In genomic region chr5:145089878-145090277, GRCm38 (mm10) we compare ENCODE assay signal across 1 mouse cellular context.
TF ChIP-seq lines count a peak whose summit lies in the region.

No protein-coding gene starts in this region.

TF ChIP-seq in MEL, 35 proteins besides CTCF, POLR2A, EP300 and RAD21:
- TF ChIP-seq SIN3A (IDR thresholded peaks at IDR 0.05; ENCODE audit: low read length), result peak; percentile 85
- TF ChIP-seq ETS1 (IDR thresholded peaks at IDR 0.05; ENCODE audit: low read depth, low read length), result peak; percentile 88
- peak; percentile 52; the same call in 1 of the 2 replicates for TF ChIP-seq ELF1 (IDR thresholded peaks at IDR 0.05; ENCODE audit: low read depth, low read length)
- TF ChIP-seq RCOR1 (IDR thresholded peaks at IDR 0.05; ENCODE audit: low read depth, low read length), result peak; percentile 83; the same call in 1 of the 2 replicates
- TF ChIP-seq GATA1 (IDR thresholded peaks at IDR 0.05; ENCODE audit: low read depth, low read length), result peak; percentile 86
- peak; percentile 51; the same call in 1 of the 2 replicates for TF ChIP-seq MXI1 (IDR thresholded peaks at IDR 0.05; ENCODE audit: low read depth, low read length)
- no peak for TF ChIP-seq USF1 (IDR thresholded peaks at IDR 0.05; ENCODE audit: low read depth, low read length)
- TF ChIP-seq HCFC1 (IDR thresholded peaks at IDR 0.05; ENCODE audit: low read depth, low read length), result no peak
- TF ChIP-seq ZKSCAN1 (IDR thresholded peaks at IDR 0.05; ENCODE audit: low read depth, low read length), result no peak
- peak; percentile 72 for TF ChIP-seq TAL1 (IDR thresholded peaks at IDR 0.05; ENCODE audit: low read length)
- no peak for TF ChIP-seq MAZ (IDR thresholded peaks at IDR 0.05; ENCODE audit: low read depth, low read length)
